Mouse (Mus musculus) urinary bladder, adult 18-20 months (tissue): Measurements from ENCODE around the gene Ankrd37.

Experiments used
- DNase-seq, 2 experiments: peaks; one replicate each; pipeline ENCODE4 v3.0.0; 2022; ENCODE audit warnings: low spot score in 2 of 2, mixed read lengths in 2 of 2

The Ankrd37 gene

DNA sequence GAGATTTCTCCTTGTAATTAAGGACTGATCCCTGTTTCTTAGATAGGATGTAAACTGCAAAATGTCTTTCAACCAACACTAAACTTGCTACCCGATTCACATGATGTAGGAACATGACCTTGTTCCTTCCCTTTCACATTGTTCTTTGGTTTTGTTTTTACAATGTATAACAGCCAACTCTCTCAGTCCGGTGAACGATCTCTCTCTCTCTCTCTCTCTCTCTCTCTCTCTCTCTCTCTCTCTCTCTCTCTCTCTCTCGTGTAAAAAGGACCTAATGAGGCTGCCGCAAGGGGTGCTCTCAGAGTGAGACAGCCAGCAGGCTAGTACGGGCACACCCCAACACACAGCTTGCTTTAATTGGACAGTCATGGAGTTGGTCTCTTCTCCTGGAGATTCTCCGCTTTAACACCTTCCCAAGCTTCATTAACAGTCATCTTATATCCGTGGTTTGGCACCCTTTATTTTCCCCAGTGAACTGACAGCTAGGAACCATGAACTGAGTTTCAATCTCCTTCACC lies 31.5 kb downstream of the Ankrd37 start:
- no peak for DNase-seq

DNA sequence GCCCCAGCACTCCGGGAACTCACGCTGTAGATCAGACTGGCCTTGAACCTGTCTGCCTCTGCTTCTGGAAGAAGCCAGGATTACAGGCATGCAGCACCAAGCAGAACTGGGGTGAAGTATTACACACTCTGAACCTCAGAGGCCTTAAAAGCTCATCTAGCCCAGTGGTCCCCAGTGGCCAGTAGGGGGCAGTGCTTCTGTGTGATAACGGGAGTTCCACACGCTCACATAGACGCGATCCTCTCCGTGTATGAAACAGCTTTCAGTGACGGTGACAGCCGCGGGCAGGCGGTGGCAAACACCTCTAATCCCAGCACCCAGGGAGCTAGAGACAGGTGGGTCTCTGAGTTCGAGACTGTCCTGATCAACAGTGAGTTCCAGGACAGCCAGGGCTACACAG lies 34.6 kb downstream of the Ankrd37 start:
- DNase-seq, result no peak

DNA sequence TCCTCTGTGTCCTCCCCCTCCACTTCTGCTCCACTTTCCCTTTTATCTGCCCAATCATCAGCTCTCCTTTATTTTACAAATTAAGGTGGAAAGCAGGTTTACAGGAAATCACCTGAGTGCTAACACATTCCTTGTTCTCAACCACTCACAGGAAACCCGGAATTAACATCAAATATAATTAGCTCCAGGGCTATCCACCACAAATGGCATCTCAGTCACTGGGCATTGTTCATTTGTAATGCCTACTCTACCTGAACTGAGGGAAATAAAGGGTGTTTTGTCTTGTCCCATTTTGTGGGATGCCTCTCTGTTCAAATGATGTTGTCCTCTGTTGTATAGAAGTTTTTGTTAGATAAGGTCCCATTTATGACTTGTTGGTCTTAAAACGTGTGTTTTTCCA lies 54.9 kb downstream of the Ankrd37 start:
- DNase-seq, result no peak
